15 mouse cellular contexts compared by ENCODE assay signal in genomic region chr2:46242806-46243205, GRCm38 (mm10).
A peak's percentile ranks its signal among the peaks of the same experiment; 100 is the strongest.
DNase-seq lines count a peak whose midpoint lies in the region; ATAC-seq and TF ChIP-seq lines count a peak whose summit lies in the region.
"Had no signal": no experiment of that assay in that cellular context is flagged by ENCODE, and none has a peak within 500 bp of the region (broad histone marks: within the 10 kb centered on the region; RNA-seq: fewer than 3 reads in every experiment).

No protein-coding gene starts in this region.

- H3K4me1 ChIP-seq in neural tube, embryonic 12.5 days: no peaks in the 10 kb centered on the region
- no peaks in the 10 kb centered on the region for H3K4me1 ChIP-seq in kidney, embryonic 15.5 days
- no peaks in the 10 kb centered on the region for H3K4me1 ChIP-seq in stomach, postnatal 0 days (replicated peaks; ENCODE audit: control insufficient read depth, insufficient read depth)
- H3K4me1 ChIP-seq: limb, embryonic 12.5 days had no signal

- no peak overlapping the region for H3K4me2 ChIP-seq in neural tube, embryonic 12.5 days (replicated peaks)
- H3K4me2 ChIP-seq in kidney, embryonic 15.5 days: no peak overlapping the region
- no peak overlapping the region for H3K4me2 ChIP-seq in stomach, postnatal 0 days (replicated peaks; ENCODE audit: low read depth)
- H3K4me2 ChIP-seq: limb, embryonic 12.5 days had no signal

- TF ChIP-seq EP300 in stomach, postnatal 0 days (optimal IDR thresholded peaks at IDR 0.05): no peak

- no peaks in the 10 kb centered on the region for H3K27me3 ChIP-seq in neural tube, embryonic 12.5 days (replicated peaks)
- H3K27me3 ChIP-seq in kidney, embryonic 15.5 days: no peaks in the 10 kb centered on the region
- no peaks in the 10 kb centered on the region for H3K27me3 ChIP-seq in stomach, postnatal 0 days (ENCODE audit: control insufficient read depth, insufficient read depth, low read length)
- H3K27me3 ChIP-seq: limb, embryonic 12.5 days had no signal

- H3K27ac ChIP-seq in neural tube, embryonic 12.5 days: no peak overlapping the region
- no peak overlapping the region for H3K27ac ChIP-seq in kidney, embryonic 15.5 days
- H3K27ac ChIP-seq in stomach, postnatal 0 days (replicated peaks): no peak overlapping the region
- H3K27ac ChIP-seq: limb, embryonic 12.5 days had no signal

- H3K4me3 ChIP-seq in neural tube, embryonic 12.5 days: no peak overlapping the region
- no peak overlapping the region for H3K4me3 ChIP-seq in kidney, embryonic 15.5 days (replicated peaks)
- H3K4me3 ChIP-seq in stomach, postnatal 0 days (ENCODE audit: low read depth, low read length): no peak overlapping the region
- H3K4me3 ChIP-seq: limb, embryonic 12.5 days; myocyte had no signal

- H3K9me3 ChIP-seq in neural tube, embryonic 12.5 days: no peaks in the 10 kb centered on the region
- H3K9me3 ChIP-seq in kidney, embryonic 15.5 days (replicated peaks): no peaks in the 10 kb centered on the region
- no peaks in the 10 kb centered on the region for H3K9me3 ChIP-seq in stomach, postnatal 0 days (ENCODE audit: control insufficient read depth, low read length)
- H3K9me3 ChIP-seq: limb, embryonic 12.5 days had no signal

- ATAC-seq in cerebellum, adult (ENCODE audit: insufficient number of reproducible peaks, low FRiP score, low TSS enrichment): 0 out of 2 replicates have a peak, but pooled peaks have one; percentile 61
- ATAC-seq in neural tube, embryonic 12.5 days (ENCODE audit: low FRiP score, low read depth): peak; percentile 84
- ATAC-seq in kidney, embryonic 15.5 days (replicated peaks; ENCODE audit: low FRiP score): no peak
- ATAC-seq in stomach, postnatal 0 days (ENCODE audit: low FRiP score, low TSS enrichment): no peak
- ATAC-seq: liver, postnatal 0 days had no signal

- H3K36me3 ChIP-seq in neural tube, embryonic 12.5 days: no peaks in the 10 kb centered on the region
- no peaks in the 10 kb centered on the region for H3K36me3 ChIP-seq in kidney, embryonic 15.5 days
- no peaks in the 10 kb centered on the region for H3K36me3 ChIP-seq in stomach, postnatal 0 days (ENCODE audit: control insufficient read depth, insufficient read depth, low read length)
- H3K36me3 ChIP-seq: limb, embryonic 12.5 days had no signal

- no peak overlapping the region for H3K9ac ChIP-seq in neural tube, embryonic 12.5 days
- H3K9ac ChIP-seq in kidney, embryonic 15.5 days: no peak overlapping the region
- no peak overlapping the region for H3K9ac ChIP-seq in stomach, postnatal 0 days (ENCODE audit: low read length)
- H3K9ac ChIP-seq: limb, embryonic 12.5 days; liver, postnatal 0 days had no signal

- no peak for DNase-seq in cerebellum, adult 11 months
- DNase-seq in layer of hippocampus, postnatal 10 days (ENCODE audit: low spot score in 2 of 2): peak; percentile 19 to 46
- DNase-seq in layer of hippocampus, adult 11-12 months (ENCODE audit: low spot score): no peak
- DNase-seq in cerebellum, adult 9-11 months: peak; percentile 7
- DNase-seq in stomach, postnatal 0 days (ENCODE audit: low spot score): no peak
- DNase-seq: adrenal gland, postnatal 14 days; heart, adult 11 months; heart, postnatal 36 days; kidney, adult 2 months; liver, postnatal 0 days had no signal

- TF ChIP-seq CTCF in stomach, postnatal 0 days (IDR thresholded peaks at IDR 0.05; ENCODE audit: low read depth): no peak

Comparison
In these comparisons a context has a peak if more than half of its experiments do, and no peak if none do; other contexts are left out.
1. DNase-seq: peak in layer of hippocampus, postnatal 10 days (2 of 2) and cerebellum, adult 9-11 months (single experiment); none in cerebellum, adult 11 months (single experiment), layer of hippocampus, adult 11-12 months (single experiment) and stomach, postnatal 0 days (single experiment).
2. ATAC-seq: peak in cerebellum, adult (single experiment) and neural tube, embryonic 12.5 days (single experiment); none in kidney, embryonic 15.5 days (single experiment) and stomach, postnatal 0 days (single experiment).